Mouse (Mus musculus) adrenal gland, adult 2 months (tissue): ENCODE measurements around the gene Ldlrap1. TPM values are rescaled to one million over a fixed set of nuclear protein-coding genes. Genes with fewer than 3 reads are reported as not detected.
"Not testable (repeated sequence)": the region's sequence is repeated elsewhere in the genome, so short reads cannot be mapped to it uniquely, and the experiment has no call there.

Experiments used
- DNase-seq: peaks from one replicate; pipeline ENCODE4 v3.0.0; 2021
- long read RNA-seq: library from polyadenylated mRNA; stranded (forward); transcript quantifications from one replicate; pipeline ENCODE4 v2.0.0, GENCODE M21; 2021
- polyA plus RNA-seq: library from polyadenylated mRNA; depleted of rRNA; stranded (reverse); fragments of >200 nt; gene quantifications from 2 replicates; pipeline ENCODE4 v1.2.3, GENCODE M21; 2012; rRNA removed
- total RNA-seq, 2 experiments: library from RNA; stranded (reverse); gene quantifications; 2 replicates each; pipeline ENCODE4 v1.2.3; 2021

The Ldlrap1 gene
- 10 to 100 TPM; 42.1 to 49.3 TPM for total RNA-seq
- polyA plus RNA-seq: 23.0 and 28.1 TPM in 2 replicates
- long read RNA-seq, full-length matches to known transcripts: 49 of 60 reads
- long read RNA-seq, partial matches to known transcripts: 1 of 60 reads
- long read RNA-seq, other reads (novel, unspliced or antisense): 10 of 60 reads

DNA sequence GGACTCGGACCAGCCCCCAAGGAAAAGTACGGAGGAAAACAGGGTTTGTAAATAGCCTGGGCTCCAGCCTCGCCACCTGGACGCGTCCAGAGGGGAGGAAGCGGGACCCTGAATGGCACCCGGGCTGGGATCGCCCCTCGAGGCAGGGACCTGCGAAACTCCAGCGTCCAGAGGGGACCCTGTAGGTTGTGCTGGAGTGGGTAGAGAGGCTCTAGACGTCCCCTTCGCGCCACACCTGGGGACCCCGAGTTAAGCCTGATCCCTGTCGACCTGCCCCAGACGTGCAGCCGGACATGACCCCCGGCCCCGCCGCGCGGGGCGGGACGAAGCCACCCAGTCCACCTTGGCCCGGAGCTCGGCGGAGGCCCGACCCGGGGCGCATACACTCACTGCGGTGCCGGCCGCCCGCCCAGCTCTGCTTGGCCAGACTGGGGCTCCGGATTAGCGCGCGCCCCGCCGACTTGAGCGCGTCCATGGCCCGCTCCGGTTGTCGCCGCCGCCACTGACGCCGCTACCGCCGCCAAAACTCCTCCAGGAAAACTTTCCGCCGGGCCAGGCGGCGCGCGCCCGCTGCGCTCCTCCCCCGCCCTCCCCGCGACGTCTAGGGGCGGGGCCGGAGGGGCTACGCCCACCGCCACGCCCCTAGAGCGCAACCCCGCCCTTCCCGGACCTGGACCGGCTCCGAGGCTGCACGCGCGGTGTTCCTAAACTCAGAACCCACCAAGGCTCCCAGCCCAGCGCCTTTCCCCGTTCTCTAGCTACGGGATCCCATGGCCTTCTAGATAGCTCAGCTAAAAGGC is at the start of gene Ldlrap1:
Gene Ldlrap1, minus strand, starts transcription at position 599 of the 800 bp plus-strand sequence.
- DNase-seq: peak; percentile 92

DNA sequence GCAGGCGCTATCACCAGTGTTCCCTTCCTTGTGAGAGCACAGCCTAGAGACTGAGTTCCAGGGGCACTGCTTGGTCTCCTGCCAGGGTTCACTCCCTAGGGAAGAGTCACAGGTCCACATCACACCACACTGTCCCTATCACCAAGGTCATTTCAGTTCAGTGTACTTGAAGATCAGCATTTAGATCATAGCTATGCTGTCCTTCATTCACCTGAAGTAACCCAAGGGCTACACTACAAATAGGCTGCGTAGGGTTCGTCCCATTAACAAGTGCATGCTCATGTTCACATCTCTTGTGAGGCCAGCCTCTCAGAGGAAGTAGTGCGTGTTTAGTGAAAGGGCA is 46.4 kb upstream of the Ldlrap1 start:
- DNase-seq: peak; percentile 64

DNA sequence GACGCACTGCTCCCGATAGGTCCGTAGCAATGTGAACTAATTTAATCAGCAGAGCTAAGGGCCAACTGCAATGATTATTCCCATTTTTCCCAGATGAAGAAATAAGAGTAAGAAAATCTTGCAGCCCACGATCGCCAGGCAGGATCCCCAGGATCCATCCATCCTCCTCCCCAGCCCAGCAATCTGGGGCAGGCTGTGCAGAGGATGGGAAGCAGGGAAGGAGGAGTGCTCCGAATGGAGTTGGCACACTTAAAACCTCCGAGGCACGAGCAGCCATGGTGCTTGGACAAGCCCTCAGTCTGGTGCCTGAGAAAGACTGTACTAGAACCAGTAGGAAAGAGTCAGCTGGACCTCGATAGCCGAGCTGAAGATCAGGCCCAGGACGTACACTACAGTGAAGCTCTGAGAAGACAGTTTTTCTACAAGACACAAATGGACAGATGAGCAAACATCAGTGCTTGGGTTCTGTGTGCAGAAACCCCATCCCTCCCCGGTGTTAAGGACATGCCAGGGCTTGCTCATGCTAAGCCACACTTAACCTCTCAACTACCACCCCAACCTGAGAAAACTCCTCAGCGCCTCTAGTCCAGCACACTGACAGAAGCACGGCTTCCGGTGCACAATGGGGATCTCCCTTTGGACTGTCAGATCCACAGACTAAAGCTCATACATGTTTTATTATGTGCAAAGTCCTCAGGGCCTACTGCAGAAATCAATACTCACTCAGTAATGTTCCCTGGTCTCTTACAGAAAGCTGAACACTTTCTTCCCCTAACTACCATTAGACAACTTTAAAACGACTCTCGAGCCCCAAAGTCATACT is 45.8 kb upstream of the Ldlrap1 start:
- DNase-seq: no peak

DNA sequence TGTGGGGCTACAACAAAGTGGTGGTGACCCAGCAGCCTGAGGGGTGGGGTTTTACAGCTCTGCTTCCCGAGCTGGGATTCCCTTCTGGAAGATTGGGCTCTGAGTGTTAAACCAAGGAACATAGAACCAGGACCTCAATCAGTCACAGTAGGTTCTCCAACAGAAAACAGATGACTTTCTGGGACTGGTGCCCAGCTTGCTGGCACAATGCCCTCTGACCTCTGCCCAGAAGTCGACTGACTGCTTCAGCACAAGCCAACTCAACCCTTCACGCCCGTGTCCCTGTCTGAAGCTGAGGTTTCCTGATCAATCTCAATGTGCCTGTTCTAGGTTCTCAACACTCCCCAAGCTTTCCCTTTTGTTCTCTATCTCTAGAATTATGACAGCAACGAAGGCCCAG is 36.9 kb upstream of the Ldlrap1 start:
- DNase-seq: peak; percentile 97

DNA sequence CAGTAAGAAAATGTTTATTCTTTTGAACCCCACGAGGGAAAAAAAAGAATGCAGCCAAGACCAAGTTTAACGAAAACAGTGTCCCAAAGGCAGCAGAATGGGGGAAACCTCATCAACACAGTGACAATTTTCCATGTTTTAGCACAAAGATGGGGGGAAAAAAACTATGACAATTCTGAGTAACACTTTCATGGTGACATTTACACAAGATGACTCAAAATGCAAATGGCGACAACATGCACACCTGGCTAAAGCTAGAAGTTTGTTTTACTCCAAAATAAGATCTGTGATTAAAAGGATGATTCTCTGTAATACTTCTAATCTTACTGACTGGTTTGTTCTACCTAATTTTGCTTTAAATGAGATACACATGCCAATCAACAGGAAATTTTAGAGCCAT is 34.9 kb upstream of the Ldlrap1 start:
- no peak for DNase-seq

DNA sequence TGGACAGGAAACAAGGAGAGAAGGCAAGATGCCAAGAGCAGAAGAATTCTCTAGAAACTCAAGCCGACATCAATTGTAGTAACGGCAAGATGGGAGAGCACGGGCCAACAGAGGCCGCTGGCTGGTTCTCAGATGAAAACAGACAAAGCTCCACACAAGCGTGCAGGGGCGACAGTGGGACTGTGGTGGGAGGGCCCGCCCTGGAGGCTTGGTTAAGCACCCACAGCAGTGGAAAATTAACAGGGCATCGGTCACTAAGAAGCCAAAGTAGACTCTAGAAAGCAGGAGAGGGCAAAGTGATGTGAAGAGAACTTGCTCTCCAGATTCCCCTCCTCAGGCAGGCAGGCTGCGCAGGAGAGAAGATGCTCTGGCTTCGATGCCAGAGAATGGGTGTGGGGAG is 34.3 kb upstream of the Ldlrap1 start:
- no peak for DNase-seq

DNA sequence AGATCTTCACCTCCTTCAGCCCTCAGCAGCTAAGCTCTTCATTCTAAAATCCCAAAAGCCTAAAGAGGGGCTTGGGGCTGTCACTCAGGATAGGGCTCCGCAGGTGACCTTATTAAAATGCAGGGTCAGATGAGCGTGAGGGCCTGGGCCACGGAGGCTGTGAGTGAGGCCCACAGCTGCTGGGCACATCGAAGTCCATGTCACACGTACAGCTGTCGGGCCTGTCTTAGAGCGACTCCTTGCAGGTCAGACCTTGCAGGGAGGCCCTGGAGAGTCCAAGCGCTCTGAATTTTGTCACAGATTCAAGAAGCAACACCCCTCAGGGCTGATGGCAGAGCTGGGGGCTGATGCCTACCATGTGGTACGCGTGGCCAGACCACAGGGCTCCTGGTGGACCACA is 32.9 kb upstream of the Ldlrap1 start:
- DNase-seq: no peak

DNA sequence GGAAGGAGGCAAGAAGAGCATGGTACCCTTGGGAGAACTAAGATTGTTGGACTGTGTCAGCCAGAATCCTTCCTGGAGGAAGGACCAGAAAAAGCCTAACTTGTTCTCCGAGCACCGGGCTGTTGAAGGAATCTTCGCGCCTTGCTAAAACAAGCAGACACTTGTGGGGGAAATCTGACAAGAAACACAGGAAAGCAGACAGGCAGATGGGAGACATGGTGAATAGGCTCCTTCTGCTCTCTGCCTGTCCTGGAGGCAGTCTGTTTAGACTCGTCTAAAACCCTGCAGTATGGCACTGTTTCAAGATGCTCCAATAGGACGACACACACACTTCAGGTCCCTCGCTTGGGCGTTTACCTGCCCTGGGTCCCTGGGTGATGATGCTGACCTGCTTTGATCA is 32.3 kb upstream of the Ldlrap1 start:
- no peak for DNase-seq

DNA sequence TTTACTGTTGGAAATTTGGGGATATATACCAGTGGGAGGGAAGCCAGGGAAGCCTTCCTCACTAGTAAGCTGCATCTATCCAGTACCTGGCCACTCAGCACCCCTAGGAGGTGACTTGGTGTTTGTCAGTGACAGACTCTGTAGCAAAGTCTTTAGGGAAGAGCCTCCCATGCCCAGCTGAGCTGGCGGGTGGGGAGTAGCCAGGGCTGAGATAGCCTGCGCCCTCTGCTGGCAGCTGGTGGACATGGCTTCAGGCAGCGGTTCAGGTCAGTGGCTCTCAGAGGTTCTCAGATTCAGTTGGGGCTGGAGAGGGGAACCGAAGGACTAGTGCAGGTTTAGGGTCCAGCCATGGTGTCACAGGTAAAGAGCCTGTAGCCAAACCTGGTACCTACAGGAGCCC is 31.4 kb upstream of the Ldlrap1 start:
- DNase-seq: peak; percentile 82

DNA sequence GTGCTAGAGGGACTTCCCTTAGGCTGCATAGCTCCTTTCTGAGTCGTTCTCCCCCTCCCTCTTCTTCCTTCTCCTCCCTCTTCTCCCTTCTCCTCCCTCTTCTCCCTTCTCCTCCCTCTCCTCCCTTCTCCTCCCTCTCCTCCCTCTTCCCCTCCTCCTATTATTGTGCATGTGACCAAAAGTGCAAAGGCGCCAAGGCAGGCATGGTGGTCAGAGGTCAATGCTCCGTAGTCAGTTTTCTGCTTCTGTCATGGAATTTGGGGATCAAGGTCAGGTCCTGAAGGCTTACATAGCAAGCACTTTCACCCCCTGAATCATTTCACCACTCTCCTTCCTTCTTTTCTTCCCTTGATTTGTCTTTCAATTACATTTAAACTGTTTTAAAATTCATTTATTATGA is 31.0 kb upstream of the Ldlrap1 start:
- DNase-seq: no peak

DNA sequence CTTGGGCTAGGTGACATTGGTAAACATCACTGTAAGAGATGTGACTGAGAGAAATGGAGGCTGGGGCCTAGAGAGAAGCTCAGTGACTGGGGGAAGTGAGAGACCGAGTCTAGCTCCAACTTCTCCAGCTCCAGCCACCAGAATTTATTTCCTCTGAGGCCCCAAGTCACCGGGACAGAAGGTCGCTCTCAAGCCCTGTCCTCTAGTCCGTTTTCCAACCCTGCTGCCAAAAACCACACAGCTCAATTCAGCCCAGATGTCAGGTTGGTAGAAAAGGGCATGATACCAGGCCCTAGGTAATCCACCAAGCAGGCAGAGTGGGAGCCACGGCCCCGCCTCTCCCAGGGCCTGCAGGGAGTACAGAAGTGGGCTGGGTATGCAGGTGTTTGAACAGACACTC is 29.8 kb upstream of the Ldlrap1 start:
- no peak for DNase-seq

DNA sequence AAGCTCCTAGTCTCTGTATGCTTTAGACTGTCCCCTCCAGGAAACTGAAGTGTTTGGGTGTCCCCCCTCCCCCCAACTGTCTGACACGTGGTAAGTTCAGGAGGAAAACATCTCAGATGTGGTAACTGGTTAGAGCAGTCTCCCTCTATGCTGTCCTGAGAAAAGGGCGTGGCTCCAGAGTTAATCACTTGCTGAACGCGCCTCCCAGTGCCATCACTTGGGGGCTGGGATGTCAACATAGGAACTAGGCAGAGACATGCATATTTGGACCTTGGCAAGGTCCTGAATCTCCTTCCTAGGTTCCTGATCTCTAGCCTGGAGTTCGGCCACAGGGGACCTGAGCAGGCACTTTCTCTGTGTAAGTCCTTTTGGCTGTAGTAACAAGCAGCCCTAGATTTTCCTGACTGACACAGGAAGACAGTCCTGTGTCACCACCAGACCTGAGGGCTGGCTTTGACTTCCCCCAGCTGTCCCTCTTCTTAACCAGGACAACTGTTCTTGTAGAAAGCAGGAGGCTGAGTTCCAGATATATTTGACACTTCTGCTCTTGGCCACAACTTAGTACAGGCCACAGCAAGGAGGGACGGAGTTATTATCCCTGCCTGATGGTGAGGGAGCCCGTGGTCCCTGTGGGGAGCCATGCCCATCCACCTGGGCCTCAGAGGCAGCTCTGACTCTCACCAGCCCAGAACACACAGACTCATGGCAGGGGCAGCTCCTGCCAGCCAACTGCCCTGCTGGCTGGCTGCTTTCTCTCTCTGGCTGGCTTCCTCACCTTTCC is 28.9 kb upstream of the Ldlrap1 start:
- DNase-seq: no peak

DNA sequence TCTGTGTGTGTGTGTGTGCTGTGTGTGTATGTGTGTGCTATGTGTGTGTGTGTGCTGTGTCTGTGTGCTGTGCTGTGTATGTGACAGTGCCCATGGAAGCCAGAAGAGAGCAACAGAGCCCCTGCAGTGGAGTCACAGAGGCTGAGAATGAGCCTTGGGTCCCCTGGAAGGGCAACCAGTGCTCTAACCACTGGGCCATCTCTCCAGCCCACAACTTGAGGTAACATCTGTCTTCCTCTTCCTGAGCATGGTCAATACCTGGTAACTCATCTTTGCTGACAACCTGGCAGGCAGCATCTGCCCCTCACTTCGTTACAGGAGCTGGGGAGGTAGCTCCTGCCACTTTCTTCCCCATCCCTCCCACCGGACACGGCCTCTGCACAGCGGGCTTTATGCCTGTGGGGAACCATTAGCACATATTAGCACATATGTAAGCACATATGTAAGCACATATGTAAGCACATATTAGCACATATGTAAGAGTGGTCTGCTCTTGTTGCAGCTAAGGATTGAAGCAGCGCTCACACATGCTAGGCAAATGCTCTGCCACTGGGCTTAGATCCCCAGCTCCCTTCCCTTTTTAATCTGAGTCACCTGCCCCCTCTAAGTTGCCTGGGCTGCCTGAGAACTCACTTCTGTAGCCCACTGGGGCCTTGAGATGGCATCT is 28.1 kb upstream of the Ldlrap1 start:
- no peak for DNase-seq

DNA sequence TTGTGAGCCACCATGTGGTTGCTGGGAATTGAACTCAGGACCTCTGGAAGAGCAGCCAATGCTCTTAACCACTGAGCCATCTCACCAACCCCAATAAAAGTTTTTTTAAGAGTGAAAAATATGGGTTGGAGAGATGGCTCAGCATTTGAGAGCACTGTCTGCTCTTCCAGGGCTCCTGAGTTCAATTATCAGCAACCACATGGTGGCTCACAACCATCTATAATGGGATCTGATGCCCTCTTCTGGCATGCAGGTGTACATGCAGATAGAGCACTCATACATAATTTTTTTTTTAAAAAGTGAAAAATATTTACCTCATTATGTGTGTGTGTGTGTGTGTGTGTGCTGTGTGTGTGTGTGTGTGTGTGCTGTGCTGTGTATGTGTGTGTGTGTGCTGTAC is 27.1 kb upstream of the Ldlrap1 start:
- not testable (repeated sequence) for DNase-seq

DNA sequence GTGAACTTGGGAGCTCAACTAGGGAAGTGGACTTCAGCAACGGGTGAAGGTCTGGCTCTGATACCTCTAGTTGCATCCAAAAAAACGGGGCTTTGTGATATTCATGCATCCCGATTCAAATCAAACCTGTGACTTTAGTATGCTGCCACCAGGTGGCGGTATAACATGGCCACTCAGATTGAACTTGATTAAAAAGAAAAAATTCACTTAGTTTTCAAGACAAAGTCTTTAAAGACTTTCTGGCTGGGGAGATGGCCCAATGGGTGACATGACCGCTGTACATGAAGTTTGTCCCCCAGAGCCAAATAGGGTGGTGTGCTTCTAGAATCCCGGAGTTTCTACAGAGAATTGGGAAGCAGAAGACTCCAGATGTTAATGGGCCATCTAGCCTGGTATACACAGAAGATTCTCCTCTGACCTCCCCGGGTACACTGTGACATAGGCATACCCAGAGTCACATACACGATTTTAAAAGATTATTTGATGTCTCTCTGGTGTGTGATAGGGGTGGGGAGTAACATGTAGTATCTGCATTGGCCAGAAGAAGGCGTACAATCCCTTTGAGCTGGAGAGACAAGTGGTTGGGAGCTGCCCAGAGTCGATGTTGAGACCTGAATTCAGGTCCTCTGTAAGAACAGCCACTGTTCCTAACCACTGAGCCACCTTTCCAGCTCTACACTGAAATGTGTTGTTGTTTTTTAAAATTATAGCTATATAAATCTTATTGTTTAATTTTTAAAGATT is 25.6 kb upstream of the Ldlrap1 start:
- DNase-seq: peak; percentile 45

DNA sequence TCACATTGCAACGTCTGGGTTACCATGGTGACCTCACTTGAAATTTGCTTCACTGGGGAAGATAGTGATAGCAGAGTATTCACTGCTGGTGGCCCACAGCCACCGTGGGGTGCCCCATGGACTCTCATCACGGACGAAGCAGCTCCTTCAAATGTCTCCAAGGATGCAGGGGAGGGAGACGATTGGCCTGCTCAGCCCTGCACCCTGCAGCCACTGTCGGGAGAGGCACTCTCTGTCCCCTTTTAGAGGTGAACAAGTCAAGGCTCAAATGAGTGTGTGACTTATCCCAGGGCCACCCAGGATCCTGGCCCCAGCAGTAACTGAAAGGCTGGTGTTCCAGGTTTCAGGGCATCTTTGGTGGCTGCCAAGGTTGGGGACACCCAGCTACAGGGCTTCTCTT is 23.9 kb upstream of the Ldlrap1 start:
- no peak for DNase-seq

DNA sequence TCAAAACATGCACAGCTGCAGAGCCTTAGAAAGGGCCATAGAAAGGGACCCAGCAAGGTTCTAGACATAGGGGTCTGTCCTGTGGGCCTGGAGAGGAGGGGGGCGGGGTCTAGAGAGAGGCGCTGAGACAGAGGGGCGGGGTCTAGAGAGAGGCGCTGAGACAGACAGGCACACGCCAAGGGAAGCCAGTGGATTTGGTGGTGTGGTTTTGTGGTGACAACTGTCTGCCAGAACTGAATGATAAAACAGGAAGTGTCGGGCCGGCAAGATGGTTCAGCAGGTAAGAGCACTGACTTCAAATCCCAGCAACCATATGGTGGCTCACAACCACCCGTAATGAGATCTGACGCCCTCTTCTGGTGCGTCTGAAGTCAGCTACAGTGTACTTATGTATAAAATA is 19.1 kb upstream of the Ldlrap1 start:
- DNase-seq: no peak

DNA sequence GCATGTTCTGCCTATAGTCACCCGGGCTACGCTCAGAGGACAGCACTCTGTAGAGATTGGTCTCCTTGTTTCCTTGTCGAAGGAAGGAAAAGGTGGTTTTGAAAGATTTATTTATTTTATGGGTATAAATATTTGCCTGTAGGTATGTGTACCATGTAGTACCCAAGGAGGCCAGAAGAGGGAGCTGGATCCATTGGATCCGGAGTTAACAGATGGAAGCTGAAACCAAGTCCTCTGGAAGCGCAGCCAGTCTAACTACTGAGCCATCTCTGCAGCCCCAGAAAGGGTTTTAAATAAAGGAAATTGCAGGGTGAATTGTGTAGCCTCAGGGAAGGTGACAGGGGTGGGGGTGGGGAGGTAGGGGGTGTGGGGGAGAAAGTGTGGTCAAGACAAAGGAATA is 16.9 kb upstream of the Ldlrap1 start:
- no peak for DNase-seq

DNA sequence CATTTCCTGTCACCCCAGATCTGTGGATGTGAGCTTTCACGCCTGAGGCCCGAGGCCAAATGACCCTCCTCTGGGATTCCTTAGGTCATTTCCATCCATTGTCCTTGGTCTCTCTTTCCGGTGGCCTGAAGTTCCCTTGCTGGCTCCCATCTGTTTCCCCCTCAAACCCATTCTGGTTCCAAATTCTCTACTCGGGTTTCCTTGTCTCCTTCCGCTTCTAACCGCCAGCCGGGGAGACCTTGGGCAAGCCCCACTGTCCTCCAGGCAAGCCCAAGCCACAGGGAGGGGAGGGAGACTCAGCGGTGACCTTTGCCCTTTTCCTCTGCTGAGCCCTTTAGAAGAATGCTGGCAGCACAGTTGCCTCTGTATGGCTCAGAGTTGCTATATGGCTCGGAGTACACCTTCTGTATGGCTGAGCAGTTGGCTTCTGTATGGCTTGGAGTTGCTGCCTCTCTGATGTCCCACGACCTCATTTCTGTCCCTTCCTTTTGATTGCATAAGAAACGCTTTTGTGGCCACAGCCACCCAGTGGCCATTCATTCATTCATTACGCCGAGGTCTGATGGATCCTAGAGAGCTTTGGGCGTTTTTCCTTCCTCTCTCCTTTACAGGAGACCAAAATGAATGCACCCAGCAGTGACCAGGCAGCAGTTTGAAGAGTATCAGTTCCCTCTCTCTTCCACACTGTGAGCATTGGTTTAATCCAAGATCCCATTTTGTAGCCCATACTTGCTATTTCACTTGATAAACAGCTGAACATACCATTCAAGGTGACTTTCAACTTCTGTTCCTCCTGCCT is 11.5 kb upstream of the Ldlrap1 start:
- peak; percentile 87 for DNase-seq

DNA sequence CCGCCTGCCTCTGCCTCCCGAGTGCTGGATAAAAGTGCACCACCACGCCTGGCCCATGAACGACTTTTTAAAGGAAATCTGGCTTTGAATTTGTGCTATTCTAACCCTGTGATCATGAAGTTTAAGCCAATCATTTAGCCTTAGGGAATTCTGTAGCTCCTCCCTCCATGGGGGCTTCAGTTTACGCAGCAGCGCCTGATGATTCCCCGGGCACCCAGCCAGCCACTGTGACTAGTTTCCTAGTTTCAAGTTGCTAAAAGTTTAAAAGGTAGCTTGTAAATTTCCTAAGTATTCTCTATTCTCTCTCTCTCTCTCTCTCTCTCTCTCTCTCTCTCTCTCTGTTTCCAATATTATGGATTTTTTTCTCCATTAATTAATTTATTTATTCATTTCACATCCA is 8.4 kb upstream of the Ldlrap1 start:
- DNase-seq: no peak
